Mouse (Mus musculus) midbrain, embryonic 15.5 days (tissue): ENCODE measurements around the gene Prkcz. TPM values are rescaled to one million over a fixed set of nuclear protein-coding genes. Genes with fewer than 3 reads are reported as not detected.

Source experiments
- ATAC-seq: fragments of 200-750 bp; cut with Nextera tagmentation; replicated peaks from 2 replicates; pipeline ENCODE4 v1.8.0; 2017; ENCODE audit warnings: moderate TSS enrichment
- H3K27ac ChIP-seq: fragments of 300-500 bp; sonication (generic); 2 replicates; pipeline ENCODE4 v1.5.1; 2015; ENCODE audit warnings: mild to moderate bottlenecking, inconsistent platforms
- H3K27me3 ChIP-seq: fragments of 300-500 bp; sonication (generic); replicated peaks from 2 replicates; pipeline ENCODE4 v1.6.1; 2015; ENCODE audit warnings: inconsistent platforms
- H3K36me3 ChIP-seq: fragments of 300-500 bp; sonication (generic); replicated peaks from 2 replicates; pipeline ENCODE4 v1.6.1; 2015; ENCODE audit warnings: inconsistent platforms
- H3K4me1 ChIP-seq: fragments of 300-500 bp; sonication (generic); 2 replicates; pipeline ENCODE4 v1.6.1; 2015; ENCODE audit warnings: inconsistent platforms
- H3K4me2 ChIP-seq: fragments of 300-500 bp; sonication (generic); 2 replicates; pipeline ENCODE4 v1.6.1; 2015; ENCODE audit warnings: inconsistent platforms, mild to moderate bottlenecking, moderate library complexity
- H3K4me3 ChIP-seq: fragments of 300-500 bp; sonication (generic); 2 replicates; pipeline ENCODE4 v1.5.1; 2015; ENCODE audit warnings: mild to moderate bottlenecking, inconsistent platforms
- H3K9ac ChIP-seq: fragments of 300-500 bp; sonication (generic); 2 replicates; pipeline ENCODE4 v1.6.1; 2015; ENCODE audit warnings: mild to moderate bottlenecking, inconsistent platforms
- H3K9me3 ChIP-seq: fragments of 300-500 bp; sonication (generic); 2 replicates; pipeline ENCODE4 v1.6.1; 2016; ENCODE audit warnings: inconsistent platforms
- WGBS: fragments of 180-500 bp; shearing (Covaris S2); methylation state at CpG from one replicate; pipeline ENCODE4 v1.1.7; 2015; ENCODE audit warnings: mixed read lengths; 5-methylcytosine and 5-hydroxymethylcytosine counted together
- polyA plus RNA-seq: library from polyadenylated mRNA; unstranded; fragments of >200 nt; fragmentation: Nextera tagmentation; extraction: Ambion mirVana; gene quantifications from 2 replicates; pipeline ENCODE4 v1.2.1, GENCODE M21; 2015

The Prkcz gene
- polyA plus RNA-seq, result 86.9 and 95.6 TPM in 2 replicates

DNA sequence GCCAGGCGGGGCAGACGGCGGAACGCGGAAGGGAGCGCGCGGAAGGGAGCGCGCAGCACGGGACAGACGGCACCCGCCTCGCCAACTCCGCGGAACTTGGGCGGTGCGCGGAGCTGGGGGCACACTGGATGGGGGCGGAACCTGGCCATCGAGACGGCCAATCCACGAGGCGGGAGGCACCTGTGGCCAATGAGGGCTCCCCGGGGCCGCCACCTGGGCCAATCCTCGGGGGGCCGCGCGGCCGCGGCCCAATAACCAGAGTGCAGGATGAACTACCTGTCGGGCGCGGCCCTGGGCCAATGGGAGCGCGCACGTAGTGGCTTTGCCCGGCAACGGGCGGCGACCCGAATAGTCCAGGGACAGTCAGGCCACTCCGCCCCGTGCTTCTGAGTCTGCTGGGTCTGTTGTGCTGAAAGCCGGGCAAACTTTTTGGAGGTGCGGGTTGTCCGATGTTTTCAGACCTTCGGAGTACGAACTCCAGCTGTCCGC is at the start of gene Prkcz:
TSS of gene Prkcz (minus strand) at position 59 of the 489 bp plus-strand sequence.
- peak within 1 kb of the TSS; percentile 65 for H3K4me2 ChIP-seq
- H3K36me3 ChIP-seq, result no peaks in the 10 kb centered on the region
- H3K27me3 ChIP-seq, result peaks cover 57% of the 10 kb centered on the region
- no peaks in the 10 kb centered on the region for H3K9me3 ChIP-seq
- peak; percentile 74 for ATAC-seq
- H3K4me1 ChIP-seq, result peaks cover 13% of the 10 kb centered on the region
- H3K4me3 ChIP-seq, result peak within 1 kb of the TSS; percentile 42
- under 1% methylated on average over 43 of the region's 51 CpGs for WGBS
- peak within 1 kb of the TSS; percentile 6; the same call in 1 of the 2 replicates for H3K9ac ChIP-seq
- H3K27ac ChIP-seq, result no peak within 1 kb of the TSS

DNA sequence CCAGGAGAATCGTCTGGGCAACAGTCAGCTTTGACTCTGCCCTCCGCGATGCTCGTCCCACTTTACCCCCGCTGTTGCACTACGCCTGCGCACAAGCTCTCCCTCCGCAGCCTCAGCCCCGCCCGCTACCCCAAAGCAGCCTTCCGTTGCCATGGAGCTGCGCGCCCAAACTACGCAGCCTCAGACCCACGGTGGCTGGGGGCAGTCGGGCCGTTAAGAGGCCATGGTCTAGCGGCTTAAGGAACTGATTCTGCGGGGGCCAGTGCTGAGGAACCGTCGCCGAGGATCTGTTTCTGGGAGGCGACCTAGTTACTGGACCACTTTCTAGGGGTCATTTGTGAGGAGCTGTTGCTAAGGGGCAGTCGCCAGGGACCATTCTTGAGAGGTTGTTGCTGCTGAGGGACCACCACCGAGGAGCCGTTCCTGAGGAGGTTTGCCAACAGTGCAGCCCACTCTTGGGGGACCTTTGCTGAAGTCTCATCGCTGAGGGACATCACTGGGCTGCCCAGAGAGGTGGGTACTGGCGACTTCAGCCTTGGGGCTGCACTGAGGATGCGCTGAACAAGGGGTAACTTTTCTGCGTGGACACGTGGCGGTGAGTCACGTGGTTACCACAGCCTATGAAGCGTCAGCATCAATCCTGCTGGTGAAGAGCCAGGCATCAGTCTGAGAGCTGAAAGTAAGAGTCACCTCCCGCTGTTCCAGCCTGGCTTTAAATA is 48.1 kb upstream of the Prkcz start, which contains the start of gene Cfap74:
TSS of gene Cfap74 (plus strand) at position 133 of the 719 bp plus-strand sequence.
- Histone ChIP-seq H3K27ac (peak within 1 kb of the TSS; percentile 70), H3K9ac (peak within 1 kb of the TSS; percentile 34), H3K27me3 (no peaks in the 10 kb centered on the region), H3K36me3 (no peaks in the 10 kb centered on the region), H3K4me3 (peak within 1 kb of the TSS; percentile 56), H3K9me3 (no peaks in the 10 kb centered on the region), H3K4me2 (peak within 1 kb of the TSS; percentile 79), H3K4me1 (peaks cover 8% of the 10 kb centered on the region)
- WGBS, result under 1% methylated on average over 35 of the region's 35 CpGs
- ATAC-seq, result peak; percentile 99

- ATAC-seq, result peak; percentile 49
- 2% methylated on average over 8 of the region's 8 CpGs for WGBS
- Histone ChIP-seq H3K27me3 (no peaks in the 10 kb centered on the region), H3K36me3 (no peaks in the 10 kb centered on the region), H3K9me3 (no peaks in the 10 kb centered on the region), H3K27ac (no peak overlapping the region; the same call in 1 of the 2 replicates), H3K4me3 (peak overlapping the region; percentile 56), H3K4me1 (peaks cover 8% of the 10 kb centered on the region), H3K9ac (peak overlapping the region; percentile 30; the same call in 1 of the 2 replicates), H3K4me2 (peak overlapping the region; percentile 79)
Observed at GRCm38 (mm10) chr4:155408695-155409057, 47.5 kb upstream of the Prkcz start.

GRCm38 (mm10) chr4:155402489-155402888 is 41.3 kb upstream of the Prkcz start:
- no peak overlapping the region for H3K27ac ChIP-seq
- no peak for ATAC-seq
- H3K27me3 ChIP-seq, result peaks cover 20% of the 10 kb centered on the region
- peaks cover 4% of the 10 kb centered on the region for H3K4me1 ChIP-seq
- H3K4me2 ChIP-seq, result no peak overlapping the region
- no peaks in the 10 kb centered on the region for H3K36me3 ChIP-seq
- 67% methylated on average over 1 of the region's 1 CpGs for WGBS
- no peak overlapping the region for H3K4me3 ChIP-seq
- H3K9ac ChIP-seq, result no peak overlapping the region
- H3K9me3 ChIP-seq, result no peaks in the 10 kb centered on the region

DNA sequence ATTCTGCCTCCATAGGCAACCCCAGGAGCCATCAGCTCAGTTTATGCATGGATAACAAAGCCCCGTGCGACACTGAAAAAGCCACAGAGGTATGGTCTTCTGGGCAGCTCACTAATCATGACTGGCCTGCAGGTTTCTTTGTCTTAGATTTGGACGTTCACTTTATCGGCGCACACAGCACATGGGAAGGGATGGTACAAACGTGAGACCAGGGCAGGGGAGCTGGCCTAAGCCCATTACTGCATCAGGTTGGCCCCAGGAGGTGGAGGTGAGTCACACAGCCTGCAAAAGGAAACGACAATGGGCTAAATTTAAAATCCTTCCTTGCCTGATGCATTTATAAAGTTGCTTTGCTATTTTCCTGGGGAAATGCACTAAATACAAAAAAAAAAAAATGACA is 40.0 kb upstream of the Prkcz start:
- ATAC-seq, result no peak
- no peak overlapping the region for H3K27ac ChIP-seq
- peaks cover 32% of the 10 kb centered on the region for H3K27me3 ChIP-seq
- no peaks in the 10 kb centered on the region for H3K9me3 ChIP-seq
- no peak overlapping the region for H3K4me3 ChIP-seq
- H3K4me1 ChIP-seq, result peaks cover 7% of the 10 kb centered on the region
- no peak overlapping the region for H3K4me2 ChIP-seq
- H3K36me3 ChIP-seq, result no peaks in the 10 kb centered on the region
- WGBS, result 64% methylated on average over 7 of the region's 7 CpGs
- no peak overlapping the region for H3K9ac ChIP-seq

DNA sequence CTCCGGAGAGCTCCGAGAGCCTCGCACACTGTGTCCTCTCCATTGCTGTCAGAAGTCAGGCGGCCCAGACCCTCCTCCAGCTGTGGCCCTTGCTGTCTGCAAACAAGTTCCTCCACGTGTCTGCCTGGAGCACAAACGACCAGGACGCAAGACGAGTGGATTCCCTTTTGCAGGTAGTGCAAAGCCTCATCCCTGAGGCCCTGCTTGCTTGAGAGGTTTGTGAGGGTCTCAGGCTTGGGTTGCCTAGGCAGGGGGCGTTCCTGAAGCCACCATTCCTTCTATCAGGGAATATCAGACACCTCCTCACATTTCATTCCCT is 37.0 kb upstream of the Prkcz start:
- peaks cover 7% of the 10 kb centered on the region for H3K4me1 ChIP-seq
- H3K4me3 ChIP-seq, result peak overlapping the region; percentile 37
- no peak overlapping the region for H3K27ac ChIP-seq
- H3K36me3 ChIP-seq, result no peaks in the 10 kb centered on the region
- WGBS, result 4% methylated on average over 9 of the region's 9 CpGs
- peak overlapping the region; percentile 66 for H3K4me2 ChIP-seq
- H3K9ac ChIP-seq, result no peak overlapping the region
- H3K27me3 ChIP-seq, result peaks cover 40% of the 10 kb centered on the region
- no peak for ATAC-seq
- H3K9me3 ChIP-seq, result no peaks in the 10 kb centered on the region

- no peaks in the 10 kb centered on the region for H3K9me3 ChIP-seq
- peaks cover 7% of the 10 kb centered on the region for H3K4me1 ChIP-seq
- H3K4me2 ChIP-seq, result peak within 1 kb of the TSS; percentile 66
- no peak within 1 kb of the TSS for H3K27ac ChIP-seq
- no peaks in the 10 kb centered on the region for H3K36me3 ChIP-seq
- peaks cover 40% of the 10 kb centered on the region for H3K27me3 ChIP-seq
- under 1% methylated on average over 41 of the region's 57 CpGs for WGBS
- H3K4me3 ChIP-seq, result peak within 1 kb of the TSS; percentile 37
- ATAC-seq, result no peak
- peak within 1 kb of the TSS; percentile 4; the same call in 1 of the 2 replicates for H3K9ac ChIP-seq
Observed at GRCm38 (mm10) chr4:155397511-155398221, 36.5 kb upstream of the Prkcz start, which contains the start of gene Gabrd. Gabrd (minus strand) TSS chr4:155398112.

DNA sequence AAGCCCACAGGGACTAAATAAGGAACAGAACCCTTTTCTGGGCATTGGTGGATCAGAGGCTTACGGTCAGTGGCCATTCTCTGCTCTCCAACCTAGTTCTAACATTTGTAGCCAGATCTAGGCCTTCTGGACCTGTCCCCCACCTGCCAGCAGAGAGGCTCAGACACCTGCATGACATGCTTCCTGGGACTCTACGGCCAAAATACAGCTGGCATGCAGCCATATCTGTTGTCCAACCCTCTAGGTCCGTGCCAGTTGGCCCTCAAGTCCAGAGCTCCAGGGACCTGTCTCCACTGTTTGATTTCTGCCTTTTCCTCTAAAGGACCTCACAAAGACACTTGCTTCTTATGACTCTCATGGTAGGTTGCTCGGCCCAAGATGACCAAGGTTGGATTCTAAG is 35.6 kb upstream of the Prkcz start:
- H3K4me3 ChIP-seq, result no peak overlapping the region
- WGBS, result 85% methylated on average over 4 of the region's 4 CpGs
- H3K4me2 ChIP-seq, result no peak overlapping the region
- ATAC-seq, result no peak
- H3K9ac ChIP-seq, result no peak overlapping the region
- H3K9me3 ChIP-seq, result no peaks in the 10 kb centered on the region
- H3K36me3 ChIP-seq, result no peaks in the 10 kb centered on the region
- H3K4me1 ChIP-seq, result peaks cover 7% of the 10 kb centered on the region
- no peak overlapping the region for H3K27ac ChIP-seq
- peaks cover 40% of the 10 kb centered on the region for H3K27me3 ChIP-seq

GRCm38 (mm10) chr4:155395471-155395870 is 34.3 kb upstream of the Prkcz start:
- 83% methylated on average over 5 of the region's 5 CpGs for WGBS
- H3K4me3 ChIP-seq, result no peak overlapping the region
- H3K9me3 ChIP-seq, result no peaks in the 10 kb centered on the region
- no peak overlapping the region for H3K27ac ChIP-seq
- H3K27me3 ChIP-seq, result peaks cover 40% of the 10 kb centered on the region
- no peaks in the 10 kb centered on the region for H3K36me3 ChIP-seq
- no peak for ATAC-seq
- H3K4me1 ChIP-seq, result peaks cover 7% of the 10 kb centered on the region
- H3K9ac ChIP-seq, result no peak overlapping the region
- H3K4me2 ChIP-seq, result no peak overlapping the region

DNA sequence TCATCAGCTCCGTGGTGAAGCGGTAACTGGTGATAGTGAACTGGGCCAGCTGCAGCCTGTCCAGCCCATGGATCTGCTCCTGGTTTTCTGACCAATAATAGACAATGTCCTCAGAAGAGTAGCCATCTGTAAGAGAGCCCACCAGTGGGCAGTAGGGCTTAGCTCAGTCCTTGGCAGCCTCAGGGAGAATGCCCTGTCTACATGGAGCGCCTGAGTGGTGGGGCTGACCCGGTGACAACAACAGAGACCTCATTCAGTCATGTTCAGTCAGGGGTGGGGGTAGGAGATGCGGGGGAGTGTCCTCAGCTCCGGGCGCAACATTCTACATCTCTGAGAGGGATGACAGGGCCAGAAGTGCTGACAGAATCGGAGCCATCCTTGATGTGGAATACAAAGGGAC is 26.0 kb upstream of the Prkcz start:
- ATAC-seq, result no peak
- no peak overlapping the region for H3K4me3 ChIP-seq
- no peak overlapping the region for H3K4me2 ChIP-seq
- no peaks in the 10 kb centered on the region for H3K27me3 ChIP-seq
- H3K9ac ChIP-seq, result no peak overlapping the region
- no peaks in the 10 kb centered on the region for H3K36me3 ChIP-seq
- no peak overlapping the region for H3K27ac ChIP-seq
- WGBS, result 84% methylated on average over 8 of the region's 8 CpGs
- no peaks in the 10 kb centered on the region for H3K4me1 ChIP-seq
- no peaks in the 10 kb centered on the region for H3K9me3 ChIP-seq

- Histone ChIP-seq H3K27me3 (no peaks in the 10 kb centered on the region), H3K36me3 (no peaks in the 10 kb centered on the region), H3K9me3 (no peaks in the 10 kb centered on the region), H3K9ac (no peak overlapping the region), H3K4me2 (no peak overlapping the region), H3K4me3 (no peak overlapping the region), H3K27ac (no peak overlapping the region), H3K4me1 (no peaks in the 10 kb centered on the region)
- 78% methylated on average over 4 of the region's 4 CpGs for WGBS
- ATAC-seq, result no peak
Observed at GRCm38 (mm10) chr4:155383326-155383725, 22.2 kb upstream of the Prkcz start.

- Histone ChIP-seq H3K4me3 (no peak overlapping the region), H3K4me1 (no peaks in the 10 kb centered on the region), H3K27me3 (no peaks in the 10 kb centered on the region), H3K27ac (no peak overlapping the region), H3K4me2 (no peak overlapping the region), H3K9me3 (no peaks in the 10 kb centered on the region), H3K36me3 (no peaks in the 10 kb centered on the region), H3K9ac (no peak overlapping the region; the same call in 1 of the 2 replicates)
- no peak for ATAC-seq
- 21% methylated on average over 9 of the region's 9 CpGs for WGBS
Observed at GRCm38 (mm10) chr4:155382752-155383151, 21.6 kb upstream of the Prkcz start.
